8 mouse cellular contexts compared by ENCODE assay signal in the genomic region with DNA sequence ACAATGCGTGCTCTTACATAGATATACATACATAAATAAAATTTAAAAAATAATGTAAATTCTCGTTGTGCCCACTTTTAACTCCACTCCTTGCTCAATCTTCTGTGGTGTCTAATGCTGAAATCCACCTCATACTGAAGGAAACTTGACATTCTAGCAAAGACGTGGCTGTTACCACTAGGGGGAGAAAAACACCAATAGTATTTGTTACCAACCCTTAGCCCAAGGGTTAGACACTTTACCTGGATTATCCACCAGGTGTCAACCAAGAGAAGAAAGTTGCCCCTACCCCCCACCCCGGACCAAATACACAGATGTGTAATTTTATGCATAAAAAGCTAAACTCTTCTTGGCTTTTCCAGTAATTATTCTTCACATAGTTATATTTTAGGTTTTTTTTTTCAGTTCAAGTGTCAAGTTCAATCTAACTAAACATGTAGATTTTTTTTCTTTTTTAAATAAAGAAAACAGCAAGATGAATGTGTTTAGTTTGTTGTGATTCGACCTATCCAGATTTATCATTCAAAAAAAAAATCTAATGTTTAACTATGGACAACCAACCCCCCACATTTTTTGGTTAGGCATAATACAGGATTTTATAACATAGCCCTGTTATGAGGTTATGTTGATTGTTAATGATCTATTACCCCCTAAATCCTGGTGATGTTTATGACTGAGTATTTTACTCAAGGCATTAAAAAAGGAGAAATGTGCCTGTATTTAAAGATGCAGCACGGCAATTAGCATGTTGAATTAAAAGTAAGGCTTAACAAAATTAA. TPM values are rescaled to one million over a fixed set of nuclear protein-coding genes. Genes with fewer than 3 reads are reported as not detected.
A peak's percentile ranks its signal among the peaks of the same experiment; 100 is the strongest.
DNase-seq lines count a peak whose midpoint lies in the region; ATAC-seq lines count a peak whose summit lies in the region.

No protein-coding gene starts in this region.

- peak overlapping the region; percentile 56 for H3K4me2 ChIP-seq in heart, embryonic 15.5 days

- no peaks in the 10 kb centered on the region for H3K27me3 ChIP-seq in heart, embryonic 15.5 days

- H3K27ac ChIP-seq in heart, embryonic 15.5 days: peak overlapping the region; percentile 100

- WGBS in heart, embryonic 15.5 days: 22% methylated on average over 6 of the region's 6 CpGs

- ATAC-seq in heart, embryonic 15.5 days (replicated peaks; ENCODE audit: insufficient number of reproducible peaks, insufficient read depth, low FRiP score, low read depth): no peak

- DNase-seq in adrenal gland, adult (ENCODE audit: inconsistent age in 2 of 2, low spot score in 1 of 2): peak; percentile 34 to 86
- DNase-seq in adrenal gland, adult 18-20 months (ENCODE audit: low spot score in 2 of 2): no peak
- peak; percentile 89 for DNase-seq in NIH3T3 (ENCODE audit: low read depth)
- DNase-seq in embryo, embryonic 11 days: peak; percentile 93
- peak; percentile 28 to 43 for DNase-seq in layer of hippocampus, adult 8-10 months (ENCODE audit: low spot score in 2 of 2)
- peak; percentile 70 for DNase-seq in lung, postnatal 14 days
- DNase-seq in skeletal muscle tissue, adult 2 months (ENCODE audit: low read depth, low spot score): peak; percentile 78

- peaks cover 6% of the 10 kb centered on the region; the same call in 1 of the 2 replicates for H3K4me1 ChIP-seq in heart, embryonic 15.5 days (replicated peaks)

- H3K9me3 ChIP-seq in heart, embryonic 15.5 days (replicated peaks): no peaks in the 10 kb centered on the region

- H3K9ac ChIP-seq in heart, embryonic 15.5 days: no peak overlapping the region

- H3K4me3 ChIP-seq in heart, embryonic 15.5 days: no peak overlapping the region

- no peaks in the 10 kb centered on the region for H3K36me3 ChIP-seq in heart, embryonic 15.5 days

RNA-seq across cellular contexts. Expression of gene Arrdc3, which starts 1.3 kb away (rescaled TPM):
- total RNA-seq in adrenal gland, adult 18-20 months (2021): 100 to 1,000 TPM in 1 of 2 experiments, 10 to 100 TPM in 1; 59.6 to 136 TPM
- 42.3 and 50.4 TPM in 2 replicates for polyA plus RNA-seq in heart, embryonic 15.5 days (2015; fragmentation: Nextera tagmentation; extraction: Ambion mirVana)
- total RNA-seq in layer of hippocampus, adult 8-10 months (2022): 10 to 100 TPM; 42.4 to 60.8 (median 47.6) TPM

Comparison
In these comparisons a context has a peak if more than half of its experiments do, and no peak if none do; other contexts are left out.
1. DNase-seq: peak in adrenal gland, adult (2 of 2), NIH3T3 (single experiment), embryo, embryonic 11 days (single experiment), layer of hippocampus, adult 8-10 months (2 of 2), lung, postnatal 14 days (single experiment) and skeletal muscle tissue, adult 2 months (single experiment); none in adrenal gland, adult 18-20 months (0 of 2).